Mouse (Mus musculus): ENCODE measurements at regions not wholly inside any gene's neighbourhood (a gene's known extent, or its start where the extent isn't known, plus 50 kb on each side); places are given as distances from the start of the nearest gene placed in this dataset.

DNA sequence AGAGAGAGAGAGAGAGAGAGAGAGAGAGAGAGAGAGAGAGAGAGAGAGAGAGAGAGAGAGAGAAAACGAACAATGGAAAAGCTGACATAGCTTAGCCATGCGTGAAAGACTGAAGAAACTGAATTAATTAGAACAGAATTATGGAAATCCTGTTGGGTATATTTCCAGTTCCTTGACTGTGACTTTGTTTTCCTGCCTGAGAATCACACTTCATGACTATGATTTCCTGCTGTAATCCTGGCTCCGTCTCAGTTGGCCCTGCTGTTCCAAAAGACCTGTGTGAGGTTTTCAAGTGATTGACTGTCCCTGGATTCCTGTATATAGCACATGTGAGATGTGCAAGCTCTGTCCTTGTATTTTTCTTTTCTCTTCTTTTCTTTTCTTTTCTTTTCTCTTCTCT lies 1568.4 kb downstream of the Pla2g4a start:
- peak in 1 of 2 experiments; percentile 28 for DNase-seq
- H3K4me3 ChIP-seq (replicated peaks; ENCODE audit: insufficient read depth, low read depth, low read length): no peak overlapping the region
- H3K27ac ChIP-seq (ENCODE audit: insufficient read depth, low read length): no peak overlapping the region
- no peaks in the 10 kb centered on the region for H3K4me1 ChIP-seq (ENCODE audit: control insufficient read depth, insufficient read depth, low read length)
- H3K27me3 ChIP-seq (ENCODE audit: control insufficient read depth, insufficient read depth, low read length): no peaks in the 10 kb centered on the region
- TF ChIP-seq CTCF (IDR thresholded peaks at IDR 0.05; ENCODE audit: borderline replicate concordance, insufficient read depth, low read depth, low read length) (no peak), POLR2A (IDR thresholded peaks at IDR 0.05; ENCODE audit: borderline replicate concordance, insufficient read depth, low read length) (no peak)
- 11% methylated on average over 3 of the region's 3 CpGs for WGBS

All from cerebellum, adult 2 months (tissue).